Mouse (Mus musculus) right cerebral cortex, postnatal 10 days (tissue): ENCODE measurements around the gene Zbtb16.

Experiments
- DNase-seq, 2 experiments: peaks; one replicate each; pipeline ENCODE4 v3.0.0; 2021; ENCODE audit warnings: low spot score in 2 of 2

The Zbtb16 gene

GRCm38 (mm10) chr9:48803460-48804240 is 32.4 kb downstream of the Zbtb16 start:
- peak; percentile 73 to 89 for DNase-seq

- DNase-seq, result no peak
These were observed 33.6 kb downstream of the Zbtb16 start for GRCm38 (mm10) chr9:48802374-48802773.

DNA sequence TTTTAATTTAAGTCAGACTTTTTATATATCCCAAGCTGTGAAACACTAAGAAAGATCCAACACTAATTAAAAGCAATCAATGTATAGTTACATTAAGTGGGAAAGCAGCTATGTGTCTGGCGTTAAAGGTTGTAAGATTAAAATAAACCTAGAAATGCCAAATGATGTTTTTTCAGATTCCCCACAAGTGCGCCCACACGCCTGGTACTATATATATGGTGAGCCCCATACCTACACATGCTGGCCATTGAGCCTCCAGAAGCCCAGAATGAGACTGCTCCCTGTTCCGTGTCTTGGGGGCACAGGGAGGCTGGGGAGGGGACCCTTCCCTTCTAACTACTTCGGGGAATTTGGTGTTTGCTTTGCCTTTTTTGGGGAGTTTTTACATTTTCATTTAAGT is 34.7 kb downstream of the Zbtb16 start:
- DNase-seq, result no peak

DNA sequence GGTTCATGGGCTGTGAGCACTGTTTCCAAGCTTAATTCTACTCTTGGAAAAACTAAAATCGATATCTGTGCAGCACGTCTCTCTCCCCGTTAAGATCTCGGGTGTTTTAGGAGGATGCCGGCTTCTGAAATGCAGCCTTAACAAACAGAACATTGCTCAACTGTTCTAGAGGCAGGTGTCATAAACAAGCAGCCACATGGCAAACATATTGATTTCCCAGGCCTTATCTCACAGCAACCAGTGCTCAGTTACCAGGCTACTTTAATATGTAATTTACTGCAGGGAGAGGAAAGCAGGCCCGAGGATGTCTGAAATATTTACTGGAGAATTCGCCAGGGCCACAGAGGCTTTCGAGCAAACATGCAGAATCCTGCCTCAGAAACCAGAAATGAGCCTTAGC is 35.4 kb downstream of the Zbtb16 start:
- DNase-seq, result no peak

DNA sequence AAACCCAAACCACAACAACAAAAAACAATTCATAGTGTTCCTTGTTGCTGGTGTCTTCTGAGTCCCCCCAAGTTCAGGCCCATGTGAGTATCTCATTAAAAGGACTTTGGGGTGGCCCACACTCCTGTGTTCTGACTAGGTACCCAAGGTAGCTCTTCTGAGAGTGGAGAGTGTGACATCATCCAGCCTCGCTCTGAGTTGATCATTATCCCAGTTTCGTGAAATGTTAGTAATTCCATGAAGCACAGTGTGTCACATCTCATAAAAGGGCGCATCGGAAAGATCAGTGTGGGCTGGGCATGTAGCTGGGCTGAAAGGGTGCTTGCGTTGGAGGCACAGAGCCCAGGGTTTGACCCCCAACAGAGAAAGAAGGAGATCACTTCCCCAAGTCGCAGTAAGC is 38.0 kb downstream of the Zbtb16 start:
- DNase-seq, result no peak

GRCm38 (mm10) chr9:48796267-48796822 is 39.7 kb downstream of the Zbtb16 start:
- DNase-seq, result no peak

DNA sequence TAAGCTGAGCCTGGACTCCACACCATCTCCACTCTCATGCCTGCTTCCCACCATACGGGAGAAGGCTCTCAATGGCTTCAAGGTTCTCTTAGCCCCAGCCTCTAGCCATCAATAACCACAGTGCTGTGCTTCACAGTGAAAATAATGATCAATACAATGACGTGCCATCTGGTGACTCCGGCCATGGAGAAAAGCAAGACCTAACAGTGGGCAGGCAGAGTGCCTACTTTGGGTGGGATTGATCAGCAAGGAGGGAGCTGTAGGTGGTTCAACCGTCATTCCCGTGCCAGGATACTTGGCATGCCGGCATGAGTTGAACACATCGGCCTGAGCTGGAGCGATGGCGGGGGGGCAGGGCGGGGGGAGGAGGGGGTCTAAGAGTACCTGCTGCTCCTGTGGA is 40.3 kb downstream of the Zbtb16 start:
- no peak for DNase-seq

GRCm38 (mm10) chr9:48795095-48795494 is 40.9 kb downstream of the Zbtb16 start:
- no peak for DNase-seq

DNA sequence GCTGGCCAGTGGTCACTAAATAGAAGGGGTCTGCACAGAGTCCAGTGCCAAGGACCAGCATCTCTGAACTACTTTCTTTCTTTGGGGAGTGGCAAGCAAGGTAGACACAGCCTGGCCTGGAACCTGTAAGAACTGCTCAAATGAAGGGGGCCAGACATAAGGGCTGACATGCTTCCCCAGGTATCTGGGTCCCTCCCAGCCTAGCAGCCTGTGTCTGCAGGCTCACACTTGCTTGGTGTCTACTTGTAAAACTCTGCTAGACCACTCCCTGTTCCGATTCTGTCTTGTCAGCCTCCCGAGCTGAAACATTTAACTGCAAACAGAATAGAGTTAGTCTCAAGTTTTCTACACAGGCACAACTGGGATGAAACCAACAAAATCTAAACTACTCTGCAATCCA is 41.6 kb downstream of the Zbtb16 start:
- DNase-seq, result no peak

DNA sequence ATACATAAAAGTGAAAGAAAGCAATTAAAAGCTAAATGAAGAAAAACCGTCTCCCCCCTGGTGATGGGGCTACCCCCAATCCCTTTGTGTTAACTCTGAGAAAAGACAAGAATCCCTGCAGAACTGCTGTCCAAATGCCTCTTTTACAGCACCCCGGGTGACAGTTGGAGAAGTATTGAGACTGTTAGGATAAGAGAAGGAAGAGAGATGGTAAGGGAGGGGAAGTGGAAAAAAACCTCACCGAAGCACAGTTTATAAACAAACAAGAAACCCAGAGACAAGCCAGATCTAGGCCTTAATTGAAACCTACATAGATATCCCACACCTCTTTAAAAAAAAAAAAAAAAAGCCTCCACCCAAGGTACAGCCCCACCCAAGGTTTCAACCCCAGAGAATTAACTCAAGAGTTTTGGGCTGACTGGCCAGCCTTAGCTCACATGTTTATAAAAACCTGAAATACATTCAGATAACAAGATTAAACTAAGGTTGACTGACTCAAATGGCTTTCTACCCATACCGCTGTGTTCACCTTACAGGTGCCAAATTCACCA is 42.3 kb downstream of the Zbtb16 start:
- no peak for DNase-seq

DNA sequence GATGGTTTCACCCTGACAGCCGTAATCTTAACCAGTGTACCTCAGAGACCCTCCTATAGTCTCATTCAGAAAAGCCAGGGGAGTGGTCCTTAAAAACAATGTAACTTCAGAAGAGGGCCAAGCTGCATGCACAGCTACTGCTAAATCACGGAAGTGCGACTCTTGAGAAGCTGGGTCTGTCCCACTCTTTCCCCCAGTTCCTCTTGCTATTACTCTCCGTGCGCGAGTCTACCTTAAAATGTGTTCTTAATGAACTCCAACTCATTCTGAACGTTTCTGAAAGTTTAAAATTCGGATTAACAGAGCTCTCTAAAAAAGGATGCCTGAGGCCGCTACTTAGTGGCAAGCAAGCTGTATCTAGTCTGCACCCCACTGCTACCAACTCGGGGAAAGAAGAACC is 45.4 kb downstream of the Zbtb16 start:
- no peak for DNase-seq

DNA sequence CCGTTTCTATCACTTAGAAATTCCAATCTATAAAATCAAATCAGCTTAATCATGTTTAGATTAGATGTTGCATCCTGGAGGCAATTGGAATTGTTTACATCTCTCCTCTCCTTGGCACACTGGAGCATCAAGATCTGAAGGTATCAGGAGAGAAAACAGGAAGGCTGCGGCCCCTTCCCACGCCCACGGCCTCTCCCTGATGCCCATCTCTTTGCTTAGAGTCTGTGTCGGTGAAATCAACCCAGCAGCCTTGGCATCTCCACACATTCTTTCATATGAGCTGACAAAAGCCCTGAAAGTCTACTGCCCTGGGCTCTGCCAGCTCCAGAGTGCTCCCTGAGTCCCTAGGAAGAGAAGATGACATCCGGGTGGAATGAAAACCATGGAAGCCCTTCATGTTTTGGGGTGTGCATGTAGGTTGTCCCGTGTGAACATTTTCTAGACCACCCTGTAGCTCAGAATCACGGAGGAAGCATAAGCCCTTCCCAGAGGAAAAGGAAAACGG is 48.1 kb downstream of the Zbtb16 start:
- DNase-seq, result no peak

DNA sequence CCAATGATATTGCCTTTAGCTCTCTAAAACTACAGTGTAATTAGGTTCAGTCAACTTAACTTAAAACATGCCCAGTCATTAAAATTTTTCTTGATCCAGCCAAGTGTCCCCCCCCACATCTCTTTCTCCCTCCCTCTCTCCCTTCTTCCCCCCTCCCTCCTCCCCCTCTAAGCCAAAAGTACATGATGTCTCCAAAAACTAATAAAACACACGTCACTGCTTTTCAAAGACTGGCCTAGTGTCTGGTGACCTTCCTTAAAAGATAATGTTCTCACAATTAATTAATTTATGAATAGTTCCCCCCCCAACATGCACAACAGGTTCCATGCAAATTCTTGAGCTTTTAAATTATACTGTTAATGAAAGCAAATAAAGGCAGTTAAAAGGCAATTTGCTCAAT is 48.7 kb downstream of the Zbtb16 start:
- no peak for DNase-seq

GRCm38 (mm10) chr9:48786814-48787213 is 49.2 kb downstream of the Zbtb16 start:
- no peak for DNase-seq

DNA sequence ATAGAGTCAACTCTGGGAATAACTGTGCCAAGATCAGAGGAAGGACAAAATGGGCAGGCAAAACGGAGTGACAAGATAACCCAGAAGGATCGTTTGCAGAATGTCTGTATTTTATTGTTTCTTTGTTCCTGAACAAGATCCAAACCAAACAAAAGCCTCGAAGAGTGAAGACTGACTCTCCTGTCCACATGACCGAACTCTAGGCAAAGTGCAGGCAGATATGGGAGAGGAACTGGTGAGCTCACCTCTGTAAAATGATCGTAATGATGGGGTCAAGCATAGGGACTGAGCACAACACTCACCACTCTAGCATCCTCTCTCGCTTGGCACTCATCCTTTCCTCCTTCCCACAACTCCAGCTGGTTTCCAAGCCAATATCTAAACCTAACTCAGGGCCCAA is 51.1 kb downstream of the Zbtb16 start:
- DNase-seq, result no peak

GRCm38 (mm10) chr9:48783292-48783691 is 52.7 kb downstream of the Zbtb16 start:
- no peak for DNase-seq

GRCm38 (mm10) chr9:48782284-48783060 is 53.5 kb downstream of the Zbtb16 start:
- no peak for DNase-seq

GRCm38 (mm10) chr9:48776268-48776667 is 59.8 kb downstream of the Zbtb16 start:
- DNase-seq, result peak; percentile 56 to 83

GRCm38 (mm10) chr9:48775561-48775960 is 60.5 kb downstream of the Zbtb16 start:
- DNase-seq, result no peak

- no peak for DNase-seq
These were observed 62.3 kb downstream of the Zbtb16 start for GRCm38 (mm10) chr9:48773710-48774109.

- no peak for DNase-seq
These were observed 62.9 kb downstream of the Zbtb16 start for GRCm38 (mm10) chr9:48773130-48773529.

DNA sequence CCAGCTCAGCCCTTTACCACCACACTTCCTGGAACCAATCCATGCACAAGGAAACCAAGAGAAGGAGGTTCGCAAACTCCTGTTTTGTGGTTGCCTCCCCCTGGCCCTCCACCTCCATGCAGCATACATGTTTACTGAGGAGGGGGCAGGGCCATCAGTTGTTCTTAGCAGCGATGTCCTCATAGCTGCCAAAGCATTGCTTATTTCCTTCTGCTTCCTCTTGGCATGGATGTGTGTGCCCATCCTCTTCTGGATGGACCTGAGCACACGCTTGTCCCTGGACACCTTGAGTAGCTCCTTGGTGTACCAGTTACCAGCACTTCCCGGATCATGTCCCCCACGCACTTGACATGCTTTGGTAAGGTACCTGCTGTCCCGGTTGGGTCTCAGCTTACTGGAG is 64.5 kb downstream of the Zbtb16 start:
- no peak for DNase-seq
